Mouse (Mus musculus) heart, postnatal 0 days (tissue): ENCODE measurements around the gene Gyg. TPM values are rescaled to one million over a fixed set of nuclear protein-coding genes. Genes with fewer than 3 reads are reported as not detected.

Experiments used
- ATAC-seq: fragments of 200-750 bp; cut with Nextera tagmentation; 2 replicates; pipeline ENCODE4 v1.8.0; 2017; ENCODE audit warnings: low read depth, moderate number of reproducible peaks, moderate library complexity; ENCODE audit not compliant: insufficient read depth
- DNase-seq: peaks from one replicate; pipeline ENCODE4 v3.0.0-alpha.2; 2016; ENCODE audit warnings: low spot score
- H3K27ac ChIP-seq: fragments of 300-500 bp; sonication (generic); 2 replicates; pipeline ENCODE4 v1.5.1; 2014; ENCODE audit warnings: low read depth, mild to moderate bottlenecking
- H3K27me3 ChIP-seq: fragments of 300-500 bp; sonication (generic); 2 replicates; pipeline ENCODE4 v1.6.1; 2014; ENCODE audit warnings: low read length, mixed read lengths; ENCODE audit not compliant: control insufficient read depth, insufficient read depth
- H3K36me3 ChIP-seq: fragments of 300-500 bp; sonication (generic); replicated peaks from 2 replicates; pipeline ENCODE4 v1.6.1; 2014; ENCODE audit warnings: low read length, mixed read lengths; ENCODE audit not compliant: control insufficient read depth, insufficient read depth
- H3K4me1 ChIP-seq: fragments of 300-500 bp; sonication (generic); 2 replicates; pipeline ENCODE4 v1.6.1; 2014; ENCODE audit warnings: antibody characterized with exemption; ENCODE audit not compliant: control insufficient read depth, insufficient read depth
- H3K4me2 ChIP-seq: fragments of 300-500 bp; sonication (generic); 2 replicates; pipeline ENCODE4 v1.6.1; 2014; ENCODE audit warnings: low read depth, mild to moderate bottlenecking, low read length, moderate library complexity
- H3K4me3 ChIP-seq: fragments of 300-500 bp; sonication (generic); 2 replicates; pipeline ENCODE4 v1.5.1; 2014; ENCODE audit warnings: low read depth, low read length
- H3K9ac ChIP-seq: fragments of 300-500 bp; sonication (generic); replicated peaks from 2 replicates; pipeline ENCODE4 v1.6.1; 2014; ENCODE audit warnings: low read depth, low read length, mixed read lengths
- H3K9me3 ChIP-seq: fragments of 300-500 bp; sonication (generic); replicated peaks from 2 replicates; pipeline ENCODE4 v1.6.1; 2016; ENCODE audit warnings: low read length; ENCODE audit not compliant: control insufficient read depth
- CTCF ChIP-seq: IDR thresholded peaks from 2 replicates; pipeline ENCODE4 v1.5.1; 2016; ENCODE audit warnings: antibody characterized with exemption, control low read depth, low read depth
- EP300 ChIP-seq: IDR thresholded peaks from 2 replicates; pipeline ENCODE4 v1.6.1; 2016; ENCODE audit warnings: antibody characterized with exemption, low read depth
- WGBS: fragments of 180-500 bp; shearing (Covaris S2); extraction: QIAGEN DNeasy Blood & Tissue Kit; methylation state at CpG from one replicate; pipeline ENCODE4 v1.1.7; 2014; 5-methylcytosine and 5-hydroxymethylcytosine counted together
- polyA plus RNA-seq: library from polyadenylated mRNA; unstranded; fragments of >200 nt; fragmentation: Nextera tagmentation; extraction: Ambion mirVana; gene quantifications from 2 replicates; pipeline ENCODE4 v1.2.1, GENCODE M21; 2015
- total RNA-seq: library from RNA; depleted of rRNA; stranded (reverse); fragments of >200 nt; gene quantifications from 2 replicates; pipeline ENCODE4 v1.2.3, GENCODE M21; 2014; ENCODE audit warnings: low replicate concordance; rRNA removed

Gyg gene
- total and polyA plus RNA-seq, 2 experiments from 2014 or later, result 237 to 340 TPM

- H3K9ac ChIP-seq, result no peak overlapping the region
These were observed 51.3 kb downstream of the Gyg start for GRCm38 (mm10) chr3:20103830-20104229.

GRCm38 (mm10) chr3:20082161-20082560, 73.0 kb downstream of the Gyg start:
- Histone ChIP-seq H3K36me3 (peaks cover 13% of the 10 kb centered on the region), H3K4me3 (no peak overlapping the region), H3K4me2 (0 out of 2 replicates have a peak overlapping the region, but pooled peaks have one; percentile 22), H3K9me3 (no peaks in the 10 kb centered on the region), H3K9ac (no peak overlapping the region), H3K4me1 (0 out of 2 replicates have a peak, but pooled peaks cover 13% of the 10 kb centered on the region), H3K27ac (peak overlapping the region; percentile 94), H3K27me3 (no peaks in the 10 kb centered on the region)
- peak; percentile 98 for ATAC-seq
- peak; percentile 88 for DNase-seq
- WGBS, result 23% methylated on average over 3 of the region's 3 CpGs
- no peak for TF ChIP-seq CTCF
- TF ChIP-seq EP300, result peak; percentile 90

More at GRCm38 (mm10) chr3:20103830-20104229, 51.3 kb downstream of the Gyg start:
- H3K4me1 ChIP-seq, result no peaks in the 10 kb centered on the region
- peaks cover 28% of the 10 kb centered on the region for H3K36me3 ChIP-seq
- no peak overlapping the region for H3K27ac ChIP-seq
- H3K4me3 ChIP-seq, result no peak overlapping the region
- 62% methylated on average over 3 of the region's 3 CpGs for WGBS
- no peak for DNase-seq
- no peaks in the 10 kb centered on the region for H3K27me3 ChIP-seq
- no peak for ATAC-seq
- H3K4me2 ChIP-seq, result no peak overlapping the region
- no peaks in the 10 kb centered on the region for H3K9me3 ChIP-seq
- TF ChIP-seq CTCF (no peak), EP300 (no peak)

GRCm38 (mm10) chr3:20076145-20077053, 78.7 kb downstream of the Gyg start:
- H3K27me3 ChIP-seq, result no peaks in the 10 kb centered on the region
- peak overlapping the region; percentile 73 for H3K27ac ChIP-seq
- H3K4me3 ChIP-seq, result peak overlapping the region; percentile 19; the same call in 1 of the 2 replicates
- 44% methylated on average over 11 of the region's 11 CpGs for WGBS
- TF ChIP-seq CTCF, result peak; percentile 57
- TF ChIP-seq EP300, result no peak
- peak overlapping the region; percentile 49 for H3K4me2 ChIP-seq
- H3K9me3 ChIP-seq, result no peaks in the 10 kb centered on the region
- peaks cover 9% of the 10 kb centered on the region; the same call in 1 of the 2 replicates for H3K36me3 ChIP-seq
- H3K4me1 ChIP-seq, result 0 out of 2 replicates have a peak, but pooled peaks cover 6% of the 10 kb centered on the region
- DNase-seq (peak; percentile 30), ATAC-seq (peak; percentile 75)
- H3K9ac ChIP-seq, result 0 out of 2 replicates have a peak overlapping the region, but pooled peaks have one; percentile 9

Other genes starting within 250 kb of the Gyg start
- 17.8 and 19.0 TPM in 2 replicates for gene Cp, start 198.3 kb downstream of the Gyg start, total RNA-seq
- 6.5 and 7.0 TPM in 2 replicates for gene Cp, start 198.3 kb downstream of the Gyg start, polyA plus RNA-seq
- gene Hps3, start 120.0 kb downstream of the Gyg start, total RNA-seq, result 11.0 and 18.5 TPM in 2 replicates
- gene Hps3, start 120.0 kb downstream of the Gyg start, polyA plus RNA-seq, result 7.5 and 9.4 TPM in 2 replicates
- gene Hltf, start 97.5 kb downstream of the Gyg start, total RNA-seq, result 7.3 and 8.9 TPM in 2 replicates
- 9.6 TPM in 2 replicates for gene Hltf, start 97.5 kb downstream of the Gyg start, polyA plus RNA-seq
- 7.3 and 13.5 TPM in 2 replicates for gene Cpa3, start 86.9 kb upstream of the Gyg start, total RNA-seq
- 16.3 and 19.6 TPM in 2 replicates for gene Cpa3, start 86.9 kb upstream of the Gyg start, polyA plus RNA-seq
- not detected in 2 replicates for gene Cpb1, start 120.4 kb upstream of the Gyg start, total RNA-seq
- gene Cpb1, start 120.4 kb upstream of the Gyg start, polyA plus RNA-seq, result 0.04 and 0.07 TPM in 2 replicates
- 0.15 TPM in 1 of 2 replicates, not detected in the other for gene Agtr1b, start 211.9 kb upstream of the Gyg start, total RNA-seq
- gene Agtr1b, start 211.9 kb upstream of the Gyg start, polyA plus RNA-seq, result 0.12 TPM in 1 of 2 replicates, not detected in the other